Mouse (Mus musculus) kidney, postnatal 0 days (tissue): Measurements from ENCODE around the gene Atp1a4. TPM values are rescaled to one million over a fixed set of nuclear protein-coding genes. Genes with fewer than 3 reads are reported as not detected.

ENCODE experiments used
- ATAC-seq: fragments of 200-750 bp; cut with Nextera tagmentation; replicated peaks from 2 replicates; pipeline ENCODE4 v1.8.0; 2017; ENCODE audit warnings: low read depth, moderate number of reproducible peaks, moderate TSS enrichment, moderate library complexity; ENCODE audit not compliant: low FRiP score
- DNase-seq: peaks from one replicate; pipeline ENCODE4 v3.0.0-alpha.2; 2016; ENCODE audit warnings: low spot score
- H3K27ac ChIP-seq: fragments of 300-500 bp; sonication (generic); 2 replicates; pipeline ENCODE4 v1.5.1; 2014; ENCODE audit warnings: mild to moderate bottlenecking
- H3K27me3 ChIP-seq: fragments of 300-500 bp; sonication (generic); 2 replicates; pipeline ENCODE4 v1.6.1; 2014; ENCODE audit warnings: low read length, mixed read lengths; ENCODE audit not compliant: insufficient read depth
- H3K36me3 ChIP-seq: fragments of 300-500 bp; sonication (generic); 2 replicates; pipeline ENCODE4 v1.6.1; 2014; ENCODE audit warnings: low read length, mixed read lengths; ENCODE audit not compliant: insufficient read depth
- H3K4me1 ChIP-seq: fragments of 300-500 bp; sonication (generic); replicated peaks from 2 replicates; pipeline ENCODE4 v1.6.1; 2014; ENCODE audit warnings: antibody characterized with exemption, low read length, mixed read lengths; ENCODE audit not compliant: insufficient read depth
- H3K4me2 ChIP-seq: fragments of 300-500 bp; sonication (generic); 2 replicates; pipeline ENCODE4 v1.6.1; 2014; ENCODE audit warnings: mild to moderate bottlenecking, low read length, moderate library complexity, mixed read lengths
- H3K4me3 ChIP-seq: fragments of 300-500 bp; sonication (generic); replicated peaks from 2 replicates; pipeline ENCODE4 v1.5.1; 2014; ENCODE audit warnings: low read depth, low read length
- H3K9ac ChIP-seq: fragments of 300-500 bp; sonication (generic); 2 replicates; pipeline ENCODE4 v1.6.1; 2014; ENCODE audit warnings: low read depth, low read length
- H3K9me3 ChIP-seq: fragments of 300-500 bp; sonication (generic); replicated peaks from 2 replicates; pipeline ENCODE4 v1.6.1; 2016; ENCODE audit warnings: low read length, inconsistent platforms, mixed read lengths
- CTCF ChIP-seq: IDR thresholded peaks from 2 replicates; pipeline ENCODE4 v1.5.1; 2016; ENCODE audit warnings: antibody characterized with exemption, low read depth, mild to moderate bottlenecking, moderate library complexity
- WGBS: fragments of 180-500 bp; shearing (Covaris S2); extraction: QIAGEN DNeasy Blood & Tissue Kit; methylation state at CpG from one replicate; pipeline ENCODE4 v1.1.7; 2014; 5-methylcytosine and 5-hydroxymethylcytosine counted together
- polyA plus RNA-seq: library from polyadenylated mRNA; unstranded; fragments of >200 nt; fragmentation: Nextera tagmentation; extraction: Ambion mirVana; gene quantifications from 2 replicates; pipeline ENCODE4 v1.2.1, GENCODE M21; 2015

Gene Atp1a4
- polyA plus RNA-seq, 1 experiment from 2014 or later = not detected

DNA sequence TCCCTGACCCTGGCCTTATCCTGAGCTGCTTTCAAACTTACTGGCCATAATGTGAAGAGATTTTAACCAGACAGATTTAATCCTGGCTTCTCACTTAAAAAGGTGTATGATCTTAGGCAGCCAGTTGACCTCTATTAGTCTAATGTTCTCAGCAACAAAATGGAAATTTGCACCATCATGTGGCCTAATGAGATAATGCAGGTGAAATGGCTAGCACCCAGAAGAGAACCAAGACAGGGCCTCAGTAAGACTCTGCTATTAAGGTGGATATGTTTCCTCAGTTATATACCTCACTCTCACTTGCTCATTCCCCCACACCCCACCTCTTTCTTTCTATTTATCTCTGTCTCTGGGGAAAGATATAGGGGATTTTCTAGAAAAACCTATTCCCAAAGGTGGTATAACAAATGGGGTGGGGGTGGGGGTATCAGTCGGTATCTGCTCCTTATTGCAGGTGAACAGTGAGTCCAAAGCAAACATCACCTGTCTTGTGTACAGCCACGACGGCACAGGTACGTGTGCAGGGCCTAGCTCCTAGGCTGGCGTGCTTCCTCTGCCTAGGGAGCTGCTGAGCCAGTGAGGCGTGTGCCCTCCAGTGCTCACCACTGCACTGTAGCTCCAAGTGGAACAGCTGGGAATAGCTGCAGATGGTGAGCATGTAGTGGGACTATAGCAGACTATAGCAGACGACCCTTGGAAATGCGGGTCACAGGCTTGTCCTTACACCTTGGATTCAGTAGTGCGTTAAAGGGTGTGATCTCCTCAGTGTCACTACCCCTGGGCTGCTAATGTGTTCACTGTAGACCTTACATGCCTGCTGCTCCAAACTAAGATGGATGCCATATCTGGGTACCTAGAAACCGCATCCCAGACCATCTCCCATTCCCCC lies 71.6 kb downstream of the Atp1a4 start:
- no peaks in the 10 kb centered on the region for H3K9me3 ChIP-seq
- peaks cover 49% of the 10 kb centered on the region for H3K36me3 ChIP-seq
- H3K9ac ChIP-seq = no peak overlapping the region
- H3K4me1 ChIP-seq = no peaks in the 10 kb centered on the region
- peak; percentile 64 for TF ChIP-seq CTCF
- DNase-seq (no peak), ATAC-seq (peak; percentile 71)
- no peak overlapping the region for H3K27ac ChIP-seq
- 92% methylated on average over 10 of the region's 10 CpGs for WGBS
- no peak overlapping the region for H3K4me3 ChIP-seq
- no peaks in the 10 kb centered on the region for H3K27me3 ChIP-seq
- no peak overlapping the region for H3K4me2 ChIP-seq

DNA sequence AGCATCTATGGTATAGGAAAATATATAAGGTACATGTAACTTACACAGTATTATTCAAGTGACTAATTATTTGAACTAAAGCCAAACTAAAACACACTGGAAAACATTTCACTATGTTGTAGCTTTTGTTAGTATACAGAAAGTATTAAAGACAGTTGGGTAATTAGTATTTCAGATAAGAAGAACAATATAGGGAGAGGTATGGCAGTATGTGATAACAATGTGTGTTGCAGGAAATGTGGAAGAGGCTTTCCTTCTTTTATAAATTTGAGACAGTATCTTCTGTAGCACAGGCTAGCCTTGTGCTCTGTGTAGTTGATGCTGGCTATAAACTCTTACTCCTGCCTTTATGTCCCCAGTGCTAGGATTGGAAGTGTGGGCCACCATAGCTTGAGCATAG lies 74.3 kb downstream of the Atp1a4 start:
- Histone ChIP-seq H3K9me3 (no peaks in the 10 kb centered on the region), H3K4me3 (no peak overlapping the region), H3K4me1 (no peaks in the 10 kb centered on the region), H3K27me3 (no peaks in the 10 kb centered on the region), H3K36me3 (peaks cover 44% of the 10 kb centered on the region), H3K9ac (no peak overlapping the region), H3K27ac (no peak overlapping the region), H3K4me2 (no peak overlapping the region)
- no peak for DNase-seq
- no peak for TF ChIP-seq CTCF
- no peak for ATAC-seq

DNA sequence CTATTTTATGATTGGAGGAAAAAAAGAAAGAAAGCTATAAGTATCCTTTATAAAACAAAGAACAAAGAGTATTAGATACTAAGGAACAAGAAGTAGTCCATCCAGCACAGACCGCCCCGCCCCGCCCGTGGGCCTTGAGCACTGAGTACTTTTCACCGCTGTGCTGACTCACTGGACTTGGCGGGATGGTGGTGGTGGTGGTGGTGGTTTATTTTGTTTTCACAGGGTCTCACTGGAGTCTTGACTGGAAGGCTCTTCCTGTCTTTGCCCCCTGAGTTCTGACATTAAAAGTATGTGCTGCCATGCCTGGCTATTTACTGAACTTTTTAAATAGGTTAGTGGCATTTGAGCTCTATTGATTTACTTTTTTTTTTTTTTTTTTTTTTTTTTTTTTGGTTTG lies 75.2 kb downstream of the Atp1a4 start:
- no peak overlapping the region for H3K27ac ChIP-seq
- H3K4me2 ChIP-seq = no peak overlapping the region
- DNase-seq (no peak), ATAC-seq (no peak)
- no peak overlapping the region for H3K9ac ChIP-seq
- no peaks in the 10 kb centered on the region for H3K4me1 ChIP-seq
- TF ChIP-seq CTCF = no peak
- H3K4me3 ChIP-seq = no peak overlapping the region
- peaks cover 43% of the 10 kb centered on the region for H3K36me3 ChIP-seq
- 97% methylated on average over 6 of the region's 6 CpGs for WGBS
- no peaks in the 10 kb centered on the region for H3K9me3 ChIP-seq
- H3K27me3 ChIP-seq = no peaks in the 10 kb centered on the region

DNA sequence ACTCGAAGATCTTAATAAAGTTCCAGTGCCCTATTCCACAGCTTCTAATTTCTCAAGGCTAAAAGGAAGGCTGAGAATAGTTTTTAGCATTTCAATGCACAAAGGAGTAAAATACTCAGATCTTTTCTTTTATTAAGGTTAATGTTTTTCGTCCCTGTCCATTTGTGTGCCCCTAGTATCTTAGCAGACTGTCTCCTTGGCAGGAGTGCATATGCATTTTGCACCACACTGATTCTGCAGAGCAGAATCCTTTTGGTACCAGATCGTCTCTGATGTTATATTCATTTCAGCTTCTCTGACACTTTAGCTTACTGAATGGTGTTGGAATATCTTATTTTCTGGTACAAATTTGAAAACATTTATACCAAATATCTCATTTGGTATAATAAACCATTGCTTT lies 76.4 kb downstream of the Atp1a4 start:
- no peaks in the 10 kb centered on the region for H3K27me3 ChIP-seq
- H3K4me2 ChIP-seq = no peak overlapping the region
- no peak for TF ChIP-seq CTCF
- no peaks in the 10 kb centered on the region for H3K4me1 ChIP-seq
- peaks cover 40% of the 10 kb centered on the region for H3K36me3 ChIP-seq
- 92% methylated on average over 3 of the region's 3 CpGs for WGBS
- H3K4me3 ChIP-seq = no peak overlapping the region
- no peaks in the 10 kb centered on the region for H3K9me3 ChIP-seq
- H3K9ac ChIP-seq = no peak overlapping the region
- H3K27ac ChIP-seq = no peak overlapping the region
- no peak for ATAC-seq
- no peak for DNase-seq

DNA sequence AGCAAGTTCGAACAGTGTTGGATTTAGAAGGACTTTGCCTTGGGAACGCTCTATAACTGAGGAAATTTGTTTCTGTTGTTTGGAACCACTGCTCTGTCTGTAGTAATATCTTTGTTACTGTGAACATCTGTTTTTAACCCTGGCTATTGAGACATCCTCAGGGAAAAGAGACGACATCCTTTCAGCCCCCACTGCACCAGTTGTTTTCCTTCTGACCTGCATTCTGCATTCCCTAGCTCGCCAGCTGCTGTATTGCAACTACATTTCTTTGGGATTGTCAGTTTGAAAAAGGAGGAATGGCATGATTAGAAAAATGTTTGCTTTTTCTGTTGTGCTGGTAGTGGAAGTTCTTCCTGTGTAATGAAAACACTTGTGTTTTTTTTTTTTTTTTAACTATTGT lies 77.3 kb downstream of the Atp1a4 start:
- Histone ChIP-seq H3K36me3 (peaks cover 40% of the 10 kb centered on the region), H3K9me3 (no peaks in the 10 kb centered on the region), H3K27ac (no peak overlapping the region), H3K9ac (no peak overlapping the region), H3K27me3 (no peaks in the 10 kb centered on the region), H3K4me1 (no peaks in the 10 kb centered on the region), H3K4me2 (no peak overlapping the region), H3K4me3 (no peak overlapping the region)
- no peak for TF ChIP-seq CTCF
- ATAC-seq = no peak
- DNase-seq = no peak
- WGBS = 41% methylated on average over 4 of the region's 4 CpGs

DNA sequence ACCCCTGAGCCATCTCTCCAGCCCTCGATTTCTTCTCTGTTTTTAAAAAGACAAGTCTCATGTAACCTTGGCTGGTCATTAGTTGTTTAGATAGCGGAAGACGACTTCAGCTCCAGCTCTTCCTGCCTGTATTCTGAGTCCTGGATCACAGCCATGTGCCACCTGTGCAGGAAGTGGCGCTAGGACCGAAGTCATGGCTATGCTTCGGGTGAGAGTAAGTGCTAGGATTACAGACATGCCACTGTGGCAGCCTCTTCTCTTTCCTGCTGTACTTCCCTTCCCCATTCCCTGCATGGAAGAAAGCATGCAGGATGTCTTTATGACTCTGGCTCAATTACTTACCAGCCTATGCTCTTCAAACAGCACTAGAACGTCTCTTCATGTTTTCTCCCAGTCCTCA lies 79.1 kb downstream of the Atp1a4 start:
- no peaks in the 10 kb centered on the region for H3K27me3 ChIP-seq
- no peak overlapping the region for H3K9ac ChIP-seq
- WGBS = 41% methylated on average over 7 of the region's 7 CpGs
- H3K27ac ChIP-seq = no peak overlapping the region
- DNase-seq (no peak), ATAC-seq (no peak)
- no peaks in the 10 kb centered on the region for H3K9me3 ChIP-seq
- H3K4me1 ChIP-seq = no peaks in the 10 kb centered on the region
- H3K4me3 ChIP-seq = no peak overlapping the region
- no peak for TF ChIP-seq CTCF
- peaks cover 53% of the 10 kb centered on the region for H3K36me3 ChIP-seq
- no peak overlapping the region for H3K4me2 ChIP-seq
